Mouse (Mus musculus): ENCODE results near the gene Il34. TPM values are rescaled to one million over a fixed set of nuclear protein-coding genes. Genes with fewer than 3 reads are reported as not detected.
"Not testable (repeated sequence)": the region's sequence is repeated elsewhere in the genome, so short reads cannot be mapped to it uniquely, and the experiment has no call there.

The Il34 gene
- total RNA-seq, 2 experiments from 2014 or later, result 1.2 to 2.3 TPM

DNA sequence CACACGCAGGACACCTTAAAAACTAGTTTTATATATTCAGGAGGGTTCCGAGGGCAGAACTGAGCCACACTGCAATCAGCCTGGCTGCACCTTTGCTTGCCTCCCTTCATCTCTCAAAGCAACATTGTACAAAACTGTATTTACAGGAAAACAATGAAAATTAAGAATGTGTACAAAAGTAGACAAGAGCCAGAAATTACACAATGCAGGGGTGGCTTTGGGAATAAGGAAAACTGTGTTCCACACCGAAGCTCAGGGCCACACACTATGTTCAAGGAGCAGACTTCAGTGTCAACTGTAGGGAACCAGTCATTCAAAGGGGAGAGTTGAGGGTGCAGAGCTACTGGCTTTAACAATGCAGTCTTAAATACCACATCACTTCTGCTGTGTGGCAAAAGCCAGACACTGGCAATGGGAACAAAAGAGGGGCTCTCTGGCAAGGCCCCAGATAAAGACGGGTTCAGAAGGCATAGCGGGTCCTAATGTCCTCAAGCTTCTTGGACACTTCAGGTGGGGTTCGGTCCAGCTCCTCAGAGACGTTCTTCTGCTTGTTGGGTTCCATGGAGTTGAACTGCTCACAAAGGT, 4.8 kb upstream of the Il34 start:
- DNase-seq, result no peak

GRCm38 (mm10) chr8:110809831-110810230, 4.1 kb upstream of the Il34 start:
- peak; percentile 32 for DNase-seq

DNA sequence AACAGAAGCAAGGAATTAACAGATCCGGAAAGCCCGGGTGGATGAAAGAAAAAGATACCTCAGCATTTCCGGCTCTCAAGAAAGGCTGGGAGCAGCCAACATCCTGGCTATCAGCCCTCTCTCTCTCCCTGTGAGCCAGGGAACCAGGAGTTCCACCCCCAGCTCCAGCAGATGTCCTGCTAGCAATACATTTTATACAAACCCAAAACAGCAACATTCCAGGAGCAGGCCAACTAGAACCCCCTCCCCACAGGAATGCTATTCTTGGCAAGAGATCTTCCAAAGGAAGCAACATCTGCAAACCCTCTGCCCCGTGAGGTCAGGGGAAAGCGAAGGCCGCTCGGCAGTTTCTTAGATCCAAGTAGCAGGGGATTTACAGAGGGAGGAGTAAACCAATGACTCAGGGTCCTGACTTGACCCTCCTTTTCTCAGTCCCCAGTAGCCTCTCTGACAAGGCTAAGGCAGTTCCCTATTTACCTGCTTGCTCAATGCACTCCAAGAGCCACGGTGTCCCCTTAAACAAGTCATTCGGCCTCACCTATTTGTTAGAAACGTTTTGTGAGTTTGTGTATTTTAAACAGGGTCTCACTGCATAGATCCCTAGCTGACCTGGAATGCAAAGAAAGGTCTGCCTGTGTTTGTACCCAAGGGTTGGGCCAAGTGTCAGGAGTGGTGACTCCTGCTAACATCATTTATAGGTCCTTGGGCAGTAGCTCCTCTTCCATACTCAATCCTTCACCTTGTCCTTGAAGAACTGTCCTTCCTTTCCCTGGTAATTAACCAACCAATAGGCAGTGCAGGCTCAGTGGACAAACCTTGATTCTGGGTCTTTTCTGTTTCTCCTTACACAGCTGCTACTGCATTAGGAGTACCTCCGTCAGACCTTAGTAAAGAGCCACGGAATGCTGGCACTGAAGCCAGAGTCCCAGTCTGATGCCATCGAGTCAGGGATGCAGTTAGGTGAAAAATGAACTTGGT, 3.1 kb upstream of the Il34 start:
- DNase-seq, result peak; percentile 58

DNA sequence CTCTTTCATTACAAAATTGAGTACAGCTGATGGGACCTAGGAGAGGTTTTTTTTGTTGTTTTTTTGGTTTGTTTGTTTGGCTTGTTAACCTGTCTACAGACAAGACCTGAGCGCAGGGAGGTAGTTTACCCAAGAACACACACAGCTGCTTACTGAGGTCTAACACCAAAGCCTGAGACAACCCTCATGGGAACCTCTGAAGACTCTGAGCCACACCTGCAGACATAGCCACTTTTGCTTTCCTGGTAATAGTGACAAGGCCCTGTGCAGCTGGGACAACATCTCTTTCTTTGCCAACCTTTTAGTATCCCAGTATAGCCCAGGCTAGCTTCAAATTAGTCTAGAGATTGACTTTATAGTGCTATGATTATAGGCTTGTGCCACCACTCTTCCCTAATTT, 422 bp upstream of the Il34 start:
- DNase-seq, result no peak

GRCm38 (mm10) chr8:110804825-110805514, 754 bp downstream of the Il34 start:
- DNase-seq, result no peak

- no peak for DNase-seq
Observed at GRCm38 (mm10) chr8:110803856-110804255, 1.9 kb downstream of the Il34 start.

DNA sequence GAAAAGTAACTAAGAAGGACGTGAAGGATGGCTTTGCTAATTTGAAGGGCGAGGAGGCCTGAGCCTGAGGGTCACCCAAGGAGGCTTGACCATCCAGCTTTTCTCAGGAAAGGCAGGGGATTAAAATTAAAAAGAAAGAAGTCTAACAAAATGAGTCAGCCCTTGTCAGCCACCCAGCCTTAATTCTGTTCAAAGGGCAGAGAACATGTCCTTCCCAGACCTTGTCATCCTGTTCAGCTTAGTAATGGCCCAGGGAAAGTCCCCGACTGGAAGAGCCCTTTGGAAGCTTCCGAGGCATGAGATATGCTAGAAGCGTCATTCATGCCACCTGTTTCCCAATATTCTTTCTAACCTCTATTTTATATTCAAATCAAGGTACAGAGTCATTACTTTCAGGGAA, 2.7 kb downstream of the Il34 start:
- no peak for DNase-seq

- no peak for DNase-seq
Observed at GRCm38 (mm10) chr8:110797086-110797485, 8.6 kb downstream of the Il34 start.

DNA sequence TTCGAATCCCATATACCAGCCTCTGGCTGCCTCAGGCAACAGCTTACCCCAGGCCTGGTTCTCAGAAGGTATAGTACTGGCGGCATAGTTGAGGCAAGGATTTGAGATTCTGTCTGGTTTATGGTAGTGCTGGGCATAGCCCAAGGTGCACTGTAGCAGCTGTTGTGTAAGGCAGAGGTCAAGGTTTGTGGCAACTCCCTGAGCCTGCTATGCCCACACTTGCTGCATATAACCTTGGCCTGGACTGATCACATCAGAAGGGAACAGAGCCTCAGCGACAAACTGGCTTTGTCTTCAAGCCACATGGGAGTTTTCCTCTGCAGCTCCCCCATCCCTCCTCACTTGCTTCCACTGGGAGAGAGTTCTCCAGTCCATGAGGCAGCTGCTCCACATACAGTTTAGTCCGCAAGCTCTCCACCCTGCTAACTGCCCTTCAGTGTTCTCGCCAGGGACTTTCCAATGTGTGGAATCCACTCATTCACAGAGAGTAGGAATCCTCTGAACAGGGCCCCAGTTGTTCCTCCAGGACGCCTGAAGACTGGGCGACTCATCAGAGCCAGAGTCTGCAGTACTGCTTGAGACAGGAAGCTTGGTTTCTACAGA, 11.3 kb downstream of the Il34 start:
- DNase-seq, result no peak

DNA sequence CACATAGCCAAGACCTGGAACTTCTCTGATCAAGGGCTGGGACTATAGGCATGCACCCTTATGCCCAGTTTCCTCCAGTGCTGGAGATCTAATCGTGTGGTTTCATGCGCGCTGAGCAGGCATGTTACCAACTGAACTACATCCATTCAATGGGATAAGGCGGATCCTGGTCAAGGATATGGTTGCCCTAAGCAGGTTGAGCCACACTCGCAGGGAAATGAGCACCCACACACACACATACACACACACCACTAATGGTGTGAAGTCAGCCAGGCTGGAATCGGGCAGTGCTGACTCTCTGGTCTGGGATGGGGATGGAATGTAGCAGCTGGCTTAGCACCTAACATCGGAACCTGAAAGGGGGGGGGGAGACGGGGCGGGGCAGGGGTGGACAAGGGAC, 11.8 kb downstream of the Il34 start:
- DNase-seq, result no peak

DNA sequence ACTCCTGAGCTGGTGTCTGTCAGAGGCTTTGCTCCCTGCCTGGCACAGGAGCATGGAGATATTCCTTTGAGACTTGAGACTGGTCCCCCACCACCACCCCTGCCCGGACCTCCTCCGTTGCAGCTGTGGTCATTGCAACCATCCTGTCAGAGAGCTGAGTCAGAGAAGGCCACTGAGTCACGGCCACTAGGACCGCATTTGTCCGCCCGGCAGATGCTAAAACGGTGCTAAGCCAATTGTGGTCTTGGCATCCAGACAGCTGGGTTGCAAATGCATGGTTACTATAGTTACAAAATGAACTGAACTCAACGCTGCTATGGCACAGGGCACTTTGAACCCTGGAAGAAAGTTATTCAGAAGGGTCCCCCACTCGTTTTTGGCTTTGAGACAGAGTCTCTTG, 12.2 kb downstream of the Il34 start:
- DNase-seq, result no peak

DNA sequence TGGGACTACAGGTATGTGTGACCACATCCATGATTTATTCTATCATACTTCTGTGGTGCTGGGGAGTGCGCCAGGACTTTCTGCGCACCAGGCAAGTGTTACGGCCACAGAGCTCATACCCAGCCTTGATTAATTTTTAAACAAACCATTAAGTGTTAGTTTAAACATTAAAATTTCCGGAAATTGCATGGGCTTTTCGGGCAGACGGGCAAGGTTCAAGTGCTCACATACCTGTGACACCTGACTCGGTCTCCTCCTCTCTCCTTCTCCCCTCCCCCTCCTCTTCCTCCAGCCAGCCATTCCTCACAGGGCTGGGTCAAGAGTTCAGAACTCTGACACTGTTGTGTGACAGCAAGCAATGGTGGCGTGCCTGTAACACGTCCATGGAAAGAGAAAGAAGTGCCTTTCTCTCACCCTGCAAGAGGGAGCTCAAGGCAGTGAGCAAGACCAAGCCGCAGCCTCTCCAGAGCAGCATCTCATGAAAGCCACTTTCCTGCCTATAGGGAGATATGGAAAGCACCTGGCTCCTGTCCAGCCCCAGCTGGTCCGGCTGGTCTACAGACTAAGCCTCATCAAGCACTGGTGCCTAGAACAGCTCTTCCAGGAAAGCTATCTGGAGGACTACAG, 13.0 kb downstream of the Il34 start:
- DNase-seq, result peak; percentile 55

- DNase-seq, result no peak
Observed at GRCm38 (mm10) chr8:110791164-110791563, 14.6 kb downstream of the Il34 start.

DNA sequence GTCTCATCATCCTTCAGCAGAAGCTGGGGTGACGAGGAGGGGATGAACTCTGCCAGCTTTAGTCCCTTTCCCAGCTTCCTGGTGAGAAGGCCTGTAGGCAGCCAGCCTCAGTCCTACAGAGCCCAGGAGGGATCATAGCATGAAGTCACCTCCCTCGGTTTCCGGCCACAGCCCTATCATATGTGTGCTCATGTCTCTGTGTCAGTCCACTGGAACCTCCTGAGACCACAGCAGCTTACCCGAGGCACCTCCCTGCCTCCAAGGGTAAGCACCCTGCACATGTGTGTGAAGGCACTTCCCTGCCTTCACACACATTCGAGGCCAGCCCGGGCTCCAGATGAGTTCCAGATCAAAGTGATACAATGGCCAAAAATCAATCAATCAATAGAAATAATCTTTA, 15.5 kb downstream of the Il34 start:
- DNase-seq, result no peak

- peak; percentile 24 for DNase-seq
Observed at GRCm38 (mm10) chr8:110789571-110789970, 16.2 kb downstream of the Il34 start.

- DNase-seq, result peak; percentile 33
Observed at GRCm38 (mm10) chr8:110788981-110789380, 16.7 kb downstream of the Il34 start.

DNA sequence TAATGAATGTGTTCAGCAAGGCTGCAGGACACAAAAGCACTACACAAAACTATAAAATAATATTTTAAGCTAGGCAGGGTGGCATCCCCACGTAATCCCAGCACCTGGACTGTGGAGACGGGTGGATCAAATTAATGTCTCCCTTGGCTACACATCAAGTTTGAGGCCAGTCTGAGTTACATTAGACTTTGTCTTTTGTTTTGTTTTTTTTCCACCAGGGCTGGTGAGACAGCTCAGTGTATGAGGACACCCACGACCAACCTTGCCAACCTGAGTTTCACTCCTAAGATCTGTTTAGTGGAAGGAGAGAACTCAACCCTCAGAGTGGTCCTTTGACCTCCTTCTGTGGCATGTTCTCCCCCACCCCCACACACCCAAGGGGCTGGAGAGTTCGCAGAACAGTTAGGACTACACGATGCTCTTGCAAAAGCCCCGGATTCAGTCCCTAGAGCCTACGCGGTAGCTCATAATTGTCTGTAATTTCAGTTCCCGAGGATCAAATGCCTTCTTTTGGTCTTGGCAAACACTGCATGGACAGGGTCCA, 18.2 kb downstream of the Il34 start:
- DNase-seq, result no peak

DNA sequence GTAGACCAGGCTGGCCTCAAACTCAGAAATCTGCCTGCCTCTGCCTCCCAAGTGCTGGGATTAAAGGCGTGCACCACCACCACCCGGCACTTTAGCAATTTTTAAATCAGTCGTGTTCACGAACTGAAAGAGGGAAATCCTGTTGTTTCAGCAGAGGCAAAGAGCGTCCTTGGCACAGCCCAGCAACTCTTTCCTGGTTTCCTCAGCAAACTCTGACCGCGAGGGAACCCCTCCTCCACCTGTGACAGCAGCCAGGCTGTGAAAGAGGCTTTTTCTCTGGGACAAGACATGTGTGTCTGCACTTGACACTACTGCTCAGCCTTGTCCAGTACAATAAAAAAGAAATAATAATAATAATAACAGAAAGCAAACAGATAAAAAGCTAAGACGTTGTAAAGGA, 18.8 kb downstream of the Il34 start:
- no peak for DNase-seq

GRCm38 (mm10) chr8:110786501-110786900, 19.2 kb downstream of the Il34 start:
- DNase-seq, result not testable (repeated sequence)

- no peak for DNase-seq
Observed at GRCm38 (mm10) chr8:110785366-110785765, 20.4 kb downstream of the Il34 start.

GRCm38 (mm10) chr8:110779924-110780718, 25.6 kb downstream of the Il34 start:
- no peak for DNase-seq

All from heart, postnatal 4 days (tissue).